Mouse (Mus musculus) brain, embryonic 14.5 days (tissue): ENCODE measurements around the gene Nox1. TPM values are rescaled to one million over a fixed set of nuclear protein-coding genes. Genes with fewer than 3 reads are reported as not detected.
"Not testable (repeated sequence)": the region's sequence is repeated elsewhere in the genome, so short reads cannot be mapped to it uniquely, and the experiment has no call there.

Source experiments
- DNase-seq: peaks from one replicate; pipeline ENCODE4 v3.0.0-alpha.2; 2011; ENCODE audit warnings: low read depth
- CTCF ChIP-seq: fragments of 200-500 bp; IDR thresholded peaks from 2 replicates; pipeline ENCODE4 v1.5.1; 2012; ENCODE audit warnings: inconsistent platforms, mild to moderate bottlenecking, moderate library complexity, borderline replicate concordance; ENCODE audit not compliant: insufficient read depth, insufficient read length; ENCODE audit errors: extremely low read depth
- POLR2A ChIP-seq: fragments of 200-500 bp; IDR thresholded peaks from 2 replicates; pipeline ENCODE4 v1.6.1; 2012; ENCODE audit warnings: mild to moderate bottlenecking, inconsistent platforms, borderline replicate concordance; ENCODE audit not compliant: poor library complexity, insufficient read depth, insufficient read length, severe bottlenecking; ENCODE audit errors: extremely low read depth
- polyA plus RNA-seq: library from polyadenylated mRNA; depleted of rRNA; stranded (reverse); fragments of >200 nt; gene quantifications from 2 replicates; pipeline ENCODE4 v1.2.3, GENCODE M21; 2012; rRNA removed

Gene Nox1
- 0.04 TPM in 1 of 2 replicates, not detected in the other for polyA plus RNA-seq

DNA sequence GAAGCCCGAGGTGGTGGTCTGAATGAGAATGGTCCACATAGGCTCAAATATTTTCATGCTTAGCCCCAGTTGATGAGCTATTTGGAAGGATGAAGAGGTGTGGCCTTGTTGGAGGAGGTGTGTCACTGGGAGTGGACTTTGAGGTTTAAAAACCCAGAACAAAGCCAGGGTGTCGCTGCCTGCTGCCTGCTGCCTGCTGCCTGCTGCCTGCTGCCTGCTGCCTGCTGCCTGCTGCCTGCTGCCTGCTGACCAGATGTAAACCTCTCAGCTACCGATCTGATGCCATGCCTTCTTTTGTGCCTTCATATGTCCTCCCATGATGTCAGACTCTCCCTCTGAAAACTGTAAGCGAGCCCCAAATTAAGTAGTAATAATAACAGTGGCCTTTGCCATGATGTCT lies at the start of gene Nox1:
Gene Nox1, minus strand, starts transcription at position 101 of the 400 bp plus-strand sequence.
- TF ChIP-seq CTCF = no peak
- no peak for TF ChIP-seq POLR2A
- no peak for DNase-seq

- TF ChIP-seq POLR2A = no peak
- TF ChIP-seq CTCF = no peak
- DNase-seq = peak; percentile 64
These were observed 40.4 kb upstream of the Nox1 start for GRCm38 (mm10) chrX:134262129-134262528.

DNA sequence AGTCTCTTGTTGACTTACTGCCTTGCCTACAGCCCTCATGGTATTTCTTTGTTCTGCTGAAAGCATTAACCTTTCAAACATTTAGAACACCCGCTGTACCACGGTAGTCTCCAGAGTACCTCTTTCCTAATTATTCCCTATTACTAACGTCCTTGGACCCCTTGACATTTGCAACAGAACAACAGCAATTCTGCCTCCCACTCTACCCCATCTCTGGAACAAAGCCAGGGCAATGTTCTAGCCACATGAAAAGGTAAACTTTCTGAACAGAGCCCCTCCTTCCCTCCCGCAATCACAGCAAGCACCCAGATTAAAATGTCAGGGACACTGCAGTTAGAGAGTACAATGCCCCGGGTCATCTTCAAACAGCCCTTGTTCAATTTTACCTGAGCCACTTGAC lies 39.4 kb upstream of the Nox1 start:
- peak; percentile 5 for DNase-seq
- no peak for TF ChIP-seq POLR2A
- no peak for TF ChIP-seq CTCF

- TF ChIP-seq CTCF (no peak), POLR2A (no peak)
- peak; percentile 7 for DNase-seq
These were observed 26.4 kb upstream of the Nox1 start for GRCm38 (mm10) chrX:134248202-134248601.

GRCm38 (mm10) chrX:134245946-134246345 lies 24.2 kb upstream of the Nox1 start:
- TF ChIP-seq POLR2A (no peak), CTCF (no peak)
- DNase-seq = no peak

- no peak for TF ChIP-seq POLR2A
- TF ChIP-seq CTCF = no peak
- DNase-seq = no peak
These were observed 16.5 kb upstream of the Nox1 start for GRCm38 (mm10) chrX:134238266-134238665.

GRCm38 (mm10) chrX:134233048-134233447 lies 11.3 kb upstream of the Nox1 start:
- no peak for TF ChIP-seq CTCF
- TF ChIP-seq POLR2A = no peak
- no peak for DNase-seq

GRCm38 (mm10) chrX:134220618-134221017 lies 1.1 kb downstream of the Nox1 start:
- TF ChIP-seq POLR2A (no peak), CTCF (no peak)

GRCm38 (mm10) chrX:134218161-134218560 lies 3.6 kb downstream of the Nox1 start:
- no peak for TF ChIP-seq POLR2A
- DNase-seq = peak; percentile 2

More at GRCm38 (mm10) chrX:134220618-134221017, 1.1 kb downstream of the Nox1 start:
- no peak for DNase-seq

DNA sequence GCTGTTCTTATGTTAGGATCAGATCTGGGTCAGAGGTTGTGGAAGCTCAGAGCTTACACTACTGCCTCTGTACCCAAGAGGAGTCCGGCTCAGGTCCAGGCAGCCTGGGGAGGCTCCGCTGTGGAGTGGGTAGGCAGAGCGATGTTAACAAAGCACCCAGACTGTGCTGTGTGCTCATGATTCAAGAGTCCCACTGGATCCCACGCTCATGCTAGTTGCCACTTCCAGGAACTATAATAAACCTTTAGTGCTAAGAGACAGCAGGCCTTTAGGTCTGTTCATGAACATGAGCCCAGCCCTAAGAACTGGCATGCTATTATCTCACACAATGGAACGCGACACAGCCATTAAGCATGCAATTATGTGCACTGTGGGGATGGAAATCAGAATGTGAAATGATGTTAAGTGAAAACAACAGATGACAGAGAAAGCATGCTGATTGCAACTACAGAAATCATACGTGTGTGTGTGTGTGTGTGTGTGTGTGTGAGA lies 10.6 kb downstream of the Nox1 start:
- DNase-seq = peak; percentile 42
- TF ChIP-seq CTCF (no peak), POLR2A (no peak)

DNA sequence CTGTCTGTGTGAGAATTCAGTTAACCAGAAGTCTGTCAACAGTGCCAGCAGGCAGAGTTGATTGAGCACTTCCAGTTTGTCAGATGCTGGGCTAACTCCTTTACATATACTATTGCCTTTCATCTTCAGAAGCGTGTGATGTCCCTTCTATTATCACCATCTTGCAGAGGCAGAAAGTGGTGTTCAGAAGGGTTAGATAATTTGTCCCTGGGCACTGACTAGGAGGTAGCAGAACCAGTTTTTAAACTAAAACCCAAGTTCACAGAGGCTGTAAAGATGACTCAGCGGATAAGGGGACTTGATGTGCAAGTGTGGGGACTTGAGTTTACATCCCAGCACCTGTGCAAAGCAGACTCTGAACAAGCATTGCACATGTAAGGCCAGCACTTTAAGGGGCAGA lies 13.3 kb downstream of the Nox1 start:
- TF ChIP-seq POLR2A (no peak), CTCF (no peak)
- no peak for DNase-seq

DNA sequence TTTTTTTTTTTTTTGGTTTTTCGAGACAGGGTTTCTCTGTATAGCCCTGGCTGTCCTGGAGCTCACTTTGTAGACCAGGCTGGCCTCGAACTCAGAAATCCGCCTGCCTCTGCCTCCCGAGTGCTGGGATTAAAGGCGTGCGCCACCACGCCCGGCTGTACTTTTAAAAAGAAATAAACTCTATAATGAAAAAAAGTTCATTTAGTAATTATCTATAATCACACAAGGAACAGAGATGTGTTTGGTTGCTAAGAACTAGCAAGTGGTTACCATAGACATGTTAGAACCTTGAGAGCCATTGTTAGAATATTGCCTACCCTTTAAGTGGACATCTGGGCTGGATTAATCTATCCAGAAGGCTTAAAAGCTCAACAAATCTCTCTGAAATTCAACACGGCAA lies 34.6 kb downstream of the Nox1 start, which contains the start of gene Arl13a:
Gene Arl13a, plus strand, starts transcription at position 301 of the 400 bp plus-strand sequence.
- DNase-seq = not testable (repeated sequence)

- TF ChIP-seq POLR2A (no peak), CTCF (no peak)
- DNase-seq = no peak
These were observed 47.1 kb downstream of the Nox1 start for GRCm38 (mm10) chrX:134174699-134175098.
